Mouse (Mus musculus) kidney, adult 2 months (tissue): Measurements from ENCODE around the gene Pde2a. TPM values are rescaled to one million over a fixed set of nuclear protein-coding genes. Genes with fewer than 3 reads are reported as not detected.

Experiments used
- DNase-seq: peaks from one replicate; pipeline ENCODE4 v3.0.0; 2021
- H3K27ac ChIP-seq: fragments of 200-500 bp; 2 replicates; pipeline ENCODE4 v1.5.1; 2012; ENCODE audit warnings: low read depth, low read length, control low read depth, inconsistent platforms; ENCODE audit not compliant: insufficient read depth
- H3K27me3 ChIP-seq: fragments of 200-500 bp; replicated peaks from 2 replicates; pipeline ENCODE4 v1.6.1; 2012; ENCODE audit warnings: mild to moderate bottlenecking, moderate library complexity, low read length, inconsistent platforms; ENCODE audit not compliant: control insufficient read depth, insufficient read depth
- H3K36me3 ChIP-seq: fragments of 200-500 bp; 2 replicates; pipeline ENCODE4 v1.6.1; 2012; ENCODE audit warnings: mild to moderate bottlenecking, moderate library complexity, low read length, inconsistent platforms; ENCODE audit not compliant: control insufficient read depth, insufficient read depth
- H3K4me1 ChIP-seq: fragments of 200-500 bp; 2 replicates; pipeline ENCODE4 v1.6.1; 2011; ENCODE audit warnings: low read length; ENCODE audit not compliant: control insufficient read depth, insufficient read depth
- H3K4me3 ChIP-seq: fragments of 200-500 bp; 2 replicates; pipeline ENCODE4 v1.5.1; 2011; ENCODE audit warnings: mild to moderate bottlenecking, low read depth, low read length, control low read depth; ENCODE audit not compliant: insufficient read depth
- CTCF ChIP-seq: fragments of 200-500 bp; conservative IDR thresholded peaks from 2 replicates; pipeline ENCODE4 v1.5.1; 2011; ENCODE audit warnings: low read depth, mild to moderate bottlenecking, control low read depth, low read length, moderate library complexity, mixed read lengths; ENCODE audit not compliant: insufficient read depth, insufficient read length
- POLR2A ChIP-seq: fragments of 200-500 bp; IDR thresholded peaks from one replicate; pipeline ENCODE4 v1.6.1; 2011; ENCODE audit warnings: low read depth, low read length, control low read depth
- WGBS: fragments of 180-500 bp; shearing (Covaris S2); methylation state at CpG from one replicate; pipeline ENCODE4 v1.1.7; 2018; 5-methylcytosine and 5-hydroxymethylcytosine counted together
- polyA plus RNA-seq: library from polyadenylated mRNA; depleted of rRNA; stranded (reverse); fragments of >200 nt; gene quantifications from 2 replicates; pipeline ENCODE4 v1.2.3, GENCODE M21; 2012

The Pde2a gene
- polyA plus RNA-seq, 1 experiment = 28.6 TPM

GRCm38 (mm10) chr7:101534428-101534827, 112.9 kb downstream of the Pde2a start:
- no peak overlapping the region for H3K27ac ChIP-seq
- H3K4me3 ChIP-seq = no peak overlapping the region
- TF ChIP-seq CTCF (no peak), POLR2A (no peak)
- DNase-seq = no peak
- H3K27me3 ChIP-seq = no peaks in the 10 kb centered on the region
- 22% methylated on average over 5 of the region's 5 CpGs for WGBS
- H3K4me1 ChIP-seq = no peaks in the 10 kb centered on the region
- no peaks in the 10 kb centered on the region for H3K36me3 ChIP-seq

GRCm38 (mm10) chr7:101535102-101535501, 113.6 kb downstream of the Pde2a start:
- TF ChIP-seq POLR2A = no peak
- TF ChIP-seq CTCF = no peak
- DNase-seq = no peak
- H3K27me3 ChIP-seq = no peaks in the 10 kb centered on the region

GRCm38 (mm10) chr7:101535517-101535916, 114.0 kb downstream of the Pde2a start:
- H3K4me3 ChIP-seq = no peak overlapping the region
- H3K27me3 ChIP-seq = no peaks in the 10 kb centered on the region
- DNase-seq = no peak
- 82% methylated on average over 5 of the region's 5 CpGs for WGBS
- TF ChIP-seq CTCF = no peak
- no peak for TF ChIP-seq POLR2A
- H3K36me3 ChIP-seq = no peaks in the 10 kb centered on the region
- H3K27ac ChIP-seq = no peak overlapping the region
- H3K4me1 ChIP-seq = no peaks in the 10 kb centered on the region

More at GRCm38 (mm10) chr7:101535102-101535501, 113.6 kb downstream of the Pde2a start:
- Histone ChIP-seq H3K4me1 (no peaks in the 10 kb centered on the region), H3K4me3 (no peak overlapping the region), H3K36me3 (no peaks in the 10 kb centered on the region), H3K27ac (no peak overlapping the region)
- 69% methylated on average over 10 of the region's 10 CpGs for WGBS

- no peak for TF ChIP-seq CTCF
- no peak for TF ChIP-seq POLR2A
- no peak for DNase-seq
- H3K27me3 ChIP-seq = no peaks in the 10 kb centered on the region
- WGBS = 46% methylated on average over 8 of the region's 8 CpGs
- no peak overlapping the region for H3K4me3 ChIP-seq
- no peaks in the 10 kb centered on the region for H3K4me1 ChIP-seq
- H3K27ac ChIP-seq = no peak overlapping the region
- no peaks in the 10 kb centered on the region for H3K36me3 ChIP-seq
Observed at GRCm38 (mm10) chr7:101537541-101537940, 116.0 kb downstream of the Pde2a start.

- no peaks in the 10 kb centered on the region for H3K36me3 ChIP-seq
- H3K4me1 ChIP-seq = no peaks in the 10 kb centered on the region
- peak; percentile 28 for DNase-seq
- H3K27ac ChIP-seq = no peak overlapping the region
- no peak for TF ChIP-seq POLR2A
- TF ChIP-seq CTCF = peak; percentile 26; the same call in 1 of the 2 replicates
- 23% methylated on average over 14 of the region's 14 CpGs for WGBS
- H3K4me3 ChIP-seq = no peak overlapping the region
- no peaks in the 10 kb centered on the region for H3K27me3 ChIP-seq
Observed at GRCm38 (mm10) chr7:101538141-101538933, 116.8 kb downstream of the Pde2a start.

GRCm38 (mm10) chr7:101539774-101540173, 118.3 kb downstream of the Pde2a start:
- Histone ChIP-seq H3K4me1 (no peaks in the 10 kb centered on the region), H3K27ac (no peak overlapping the region), H3K4me3 (no peak overlapping the region), H3K27me3 (no peaks in the 10 kb centered on the region), H3K36me3 (no peaks in the 10 kb centered on the region)
- TF ChIP-seq CTCF (no peak), POLR2A (no peak)
- 55% methylated on average over 9 of the region's 9 CpGs for WGBS
- DNase-seq = no peak

- 67% methylated on average over 5 of the region's 5 CpGs for WGBS
- Histone ChIP-seq H3K4me3 (no peak overlapping the region), H3K4me1 (no peaks in the 10 kb centered on the region), H3K27me3 (no peaks in the 10 kb centered on the region), H3K36me3 (no peaks in the 10 kb centered on the region), H3K27ac (no peak overlapping the region)
- TF ChIP-seq POLR2A = no peak
- TF ChIP-seq CTCF = no peak
- no peak for DNase-seq
Observed at GRCm38 (mm10) chr7:101540684-101541083, 119.2 kb downstream of the Pde2a start.
